Mouse (Mus musculus): ENCODE measurements around the gene Snrk. TPM values are rescaled to one million over a fixed set of nuclear protein-coding genes. Genes with fewer than 3 reads are reported as not detected.

Gene Snrk
- polyA plus RNA-seq, 1 experiment from 2014 or later = 93.6 TPM

- Histone ChIP-seq H3K4me1 (ENCODE audit: insufficient read depth, low read depth, low read length) (peaks cover 31% of the 10 kb centered on the region; the same call in 1 of the 2 replicates), H3K27me3 (replicated peaks; ENCODE audit: insufficient read depth, low read length) (no peaks in the 10 kb centered on the region), H3K9ac (replicated peaks; ENCODE audit: low read depth) (no peak overlapping the region), H3K27ac (ENCODE audit: low read length) (peak overlapping the region; percentile 85), H3K36me3 (ENCODE audit: insufficient read depth, low read length) (no peaks in the 10 kb centered on the region), H3K4me2 (replicated peaks; ENCODE audit: low read depth, low read length) (no peak overlapping the region), H3K4me3 (ENCODE audit: low read depth, low read length) (no peak overlapping the region), H3K9me3 (ENCODE audit: low read length) (no peaks in the 10 kb centered on the region)
- DNase-seq (ENCODE audit: low spot score) = no peak
- no peak for ATAC-seq
- WGBS = 58% methylated on average over 4 of the region's 4 CpGs
- TF ChIP-seq EP300 (IDR thresholded peaks at IDR 0.05) = no peak
- TF ChIP-seq CTCF (IDR thresholded peaks at IDR 0.05) = no peak
These were observed 33.4 kb upstream of the Snrk start for GRCm38 (mm10) chr9:122083698-122084097.

GRCm38 (mm10) chr9:122084175-122084574 lies 32.9 kb upstream of the Snrk start:
- H3K4me1 ChIP-seq (ENCODE audit: insufficient read depth, low read depth, low read length) = peaks cover 31% of the 10 kb centered on the region; the same call in 1 of the 2 replicates
- TF ChIP-seq CTCF (IDR thresholded peaks at IDR 0.05) (no peak), EP300 (IDR thresholded peaks at IDR 0.05) (peak; percentile 96)
- H3K36me3 ChIP-seq (ENCODE audit: insufficient read depth, low read length) = no peaks in the 10 kb centered on the region
- no peaks in the 10 kb centered on the region for H3K27me3 ChIP-seq (replicated peaks; ENCODE audit: insufficient read depth, low read length)
- no peak overlapping the region for H3K4me3 ChIP-seq (ENCODE audit: low read depth, low read length)
- WGBS = 2% methylated on average over 4 of the region's 4 CpGs
- peak overlapping the region; percentile 85 for H3K27ac ChIP-seq (ENCODE audit: low read length)
- no peak overlapping the region for H3K4me2 ChIP-seq (replicated peaks; ENCODE audit: low read depth, low read length)
- H3K9ac ChIP-seq (replicated peaks; ENCODE audit: low read depth) = no peak overlapping the region
- ATAC-seq (peak; percentile 82), DNase-seq (ENCODE audit: low spot score) (peak; percentile 91)
- no peaks in the 10 kb centered on the region for H3K9me3 ChIP-seq (ENCODE audit: low read length)

GRCm38 (mm10) chr9:122084636-122085035 lies 32.4 kb upstream of the Snrk start:
- H3K4me2 ChIP-seq (replicated peaks; ENCODE audit: low read depth, low read length) = no peak overlapping the region; the same call in 1 of the 2 replicates
- no peak overlapping the region for H3K4me3 ChIP-seq (ENCODE audit: low read depth, low read length)
- 38% methylated on average over 4 of the region's 4 CpGs for WGBS
- ATAC-seq = no peak
- no peaks in the 10 kb centered on the region for H3K27me3 ChIP-seq (replicated peaks; ENCODE audit: insufficient read depth, low read length)
- TF ChIP-seq CTCF (IDR thresholded peaks at IDR 0.05) (no peak), EP300 (IDR thresholded peaks at IDR 0.05) (no peak)
- H3K9ac ChIP-seq (replicated peaks; ENCODE audit: low read depth) = no peak overlapping the region
- no peaks in the 10 kb centered on the region for H3K36me3 ChIP-seq (ENCODE audit: insufficient read depth, low read length)
- H3K4me1 ChIP-seq (ENCODE audit: insufficient read depth, low read depth, low read length) = peaks cover 31% of the 10 kb centered on the region; the same call in 1 of the 2 replicates
- no peaks in the 10 kb centered on the region for H3K9me3 ChIP-seq (ENCODE audit: low read length)
- peak overlapping the region; percentile 85 for H3K27ac ChIP-seq (ENCODE audit: low read length)
- no peak for DNase-seq (ENCODE audit: low spot score)

GRCm38 (mm10) chr9:122085055-122085454 lies 32.0 kb upstream of the Snrk start:
- peak; percentile 66 for ATAC-seq
- peak; percentile 83 for DNase-seq (ENCODE audit: low spot score)
- no peak for TF ChIP-seq CTCF (IDR thresholded peaks at IDR 0.05)
- peak; percentile 92 for TF ChIP-seq EP300 (IDR thresholded peaks at IDR 0.05)
- Histone ChIP-seq H3K4me1 (ENCODE audit: insufficient read depth, low read depth, low read length) (peaks cover 31% of the 10 kb centered on the region; the same call in 1 of the 2 replicates), H3K4me2 (replicated peaks; ENCODE audit: low read depth, low read length) (peak overlapping the region; percentile 1; the same call in 1 of the 2 replicates), H3K9ac (replicated peaks; ENCODE audit: low read depth) (no peak overlapping the region), H3K9me3 (ENCODE audit: low read length) (no peaks in the 10 kb centered on the region), H3K27ac (ENCODE audit: low read length) (peak overlapping the region; percentile 85), H3K36me3 (ENCODE audit: insufficient read depth, low read length) (no peaks in the 10 kb centered on the region), H3K4me3 (ENCODE audit: low read depth, low read length) (no peak overlapping the region), H3K27me3 (replicated peaks; ENCODE audit: insufficient read depth, low read length) (no peaks in the 10 kb centered on the region)
- WGBS = 3% methylated on average over 6 of the region's 6 CpGs

- no peak overlapping the region for H3K4me3 ChIP-seq (ENCODE audit: low read depth, low read length)
- peaks cover 31% of the 10 kb centered on the region; the same call in 1 of the 2 replicates for H3K4me1 ChIP-seq (ENCODE audit: insufficient read depth, low read depth, low read length)
- 0 out of 2 replicates have a peak overlapping the region, but pooled peaks have one; percentile 1 for H3K4me2 ChIP-seq (replicated peaks; ENCODE audit: low read depth, low read length)
- TF ChIP-seq EP300 (IDR thresholded peaks at IDR 0.05) (peak; percentile 43; the same call in 1 of the 2 replicates), CTCF (IDR thresholded peaks at IDR 0.05) (no peak)
- no peaks in the 10 kb centered on the region for H3K9me3 ChIP-seq (ENCODE audit: low read length)
- 23% methylated on average over 3 of the region's 3 CpGs for WGBS
- H3K27me3 ChIP-seq (replicated peaks; ENCODE audit: insufficient read depth, low read length) = no peaks in the 10 kb centered on the region
- H3K27ac ChIP-seq (ENCODE audit: low read length) = peak overlapping the region; percentile 85
- peak; percentile 81 for DNase-seq (ENCODE audit: low spot score)
- H3K36me3 ChIP-seq (ENCODE audit: insufficient read depth, low read length) = no peaks in the 10 kb centered on the region
- ATAC-seq = peak; percentile 61
- no peak overlapping the region for H3K9ac ChIP-seq (replicated peaks; ENCODE audit: low read depth)
These were observed 31.4 kb upstream of the Snrk start for GRCm38 (mm10) chr9:122085550-122086205.

GRCm38 (mm10) chr9:122087086-122087485 lies 30.0 kb upstream of the Snrk start:
- TF ChIP-seq EP300 (IDR thresholded peaks at IDR 0.05) = no peak
- TF ChIP-seq CTCF (IDR thresholded peaks at IDR 0.05) = no peak
- H3K4me1 ChIP-seq (ENCODE audit: insufficient read depth, low read depth, low read length) = peaks cover 43% of the 10 kb centered on the region; the same call in 1 of the 2 replicates
- H3K27ac ChIP-seq (ENCODE audit: low read length) = peak overlapping the region; percentile 85
- no peaks in the 10 kb centered on the region for H3K27me3 ChIP-seq (replicated peaks; ENCODE audit: insufficient read depth, low read length)
- H3K4me2 ChIP-seq (replicated peaks; ENCODE audit: low read depth, low read length) = no peak overlapping the region
- DNase-seq (ENCODE audit: low spot score) (no peak), ATAC-seq (no peak)
- no peak overlapping the region for H3K4me3 ChIP-seq (ENCODE audit: low read depth, low read length)
- H3K9ac ChIP-seq (replicated peaks; ENCODE audit: low read depth) = no peak overlapping the region
- no peaks in the 10 kb centered on the region for H3K9me3 ChIP-seq (ENCODE audit: low read length)
- H3K36me3 ChIP-seq (ENCODE audit: insufficient read depth, low read length) = no peaks in the 10 kb centered on the region
- WGBS = 49% methylated on average over 6 of the region's 6 CpGs
